Mouse (Mus musculus) ES-CJ7 (cell line): ENCODE data around the gene Fmn2.
A peak's percentile ranks its signal among the peaks of the same experiment; 100 is the strongest.

Source experiments
- DNase-seq: peaks from one replicate; pipeline ENCODE4 v3.0.0; 2011; ENCODE audit warnings: low read depth, low spot score

The Fmn2 gene

DNA sequence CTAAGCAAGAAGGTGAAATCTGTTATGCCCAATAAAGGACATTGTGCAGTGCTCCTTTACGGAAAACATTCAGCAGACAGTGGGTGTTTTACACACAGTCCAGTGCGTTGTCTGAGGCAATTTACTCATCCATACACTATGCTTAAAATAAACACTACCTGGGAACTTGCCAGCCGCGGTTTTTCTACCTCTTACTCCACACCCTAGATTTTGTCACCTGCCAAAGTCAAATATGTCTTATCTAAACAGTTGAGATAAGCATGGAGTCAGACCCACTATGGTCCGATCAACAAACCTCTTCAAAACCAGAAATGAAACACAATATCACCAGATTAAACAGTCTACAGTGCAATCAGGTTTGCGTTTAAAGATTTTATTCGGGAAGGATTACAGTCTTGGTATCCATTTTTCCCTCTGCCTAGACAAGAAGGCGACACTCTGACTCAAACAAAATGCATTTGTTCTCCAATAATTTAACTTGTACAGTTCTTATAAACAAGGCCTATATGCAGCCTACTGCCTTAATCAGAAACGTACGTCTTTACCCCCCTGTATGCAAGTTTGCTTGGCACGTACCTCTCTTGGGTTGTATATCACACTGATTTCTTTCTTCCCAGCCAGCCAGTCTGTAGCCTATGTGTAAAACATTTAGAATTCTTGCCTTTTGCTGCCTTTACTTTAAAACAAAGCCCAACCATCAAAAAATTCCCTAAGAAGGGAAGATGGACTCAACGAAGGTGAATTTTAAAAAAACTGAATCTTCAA is 158.0 kb downstream of the Fmn2 start:
- no peak for DNase-seq

DNA sequence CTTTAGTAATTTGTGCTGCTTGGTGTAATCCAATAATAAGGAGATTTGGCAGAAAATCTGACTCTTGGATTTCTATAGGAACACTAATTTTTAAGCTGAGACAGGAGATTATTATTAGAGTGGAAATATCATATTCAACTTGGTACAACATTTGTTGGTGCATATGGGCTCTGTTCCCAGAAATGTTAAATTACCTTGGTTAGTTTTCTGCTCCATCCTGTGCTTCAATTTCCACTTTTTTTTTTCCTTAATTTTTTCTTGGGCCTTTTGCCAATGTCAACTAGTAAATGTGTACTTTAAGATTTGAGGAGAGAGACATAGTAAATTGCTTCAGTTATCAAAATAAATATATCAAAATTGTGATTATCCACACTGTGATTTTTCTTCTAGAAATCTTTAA is 163.5 kb downstream of the Fmn2 start:
- DNase-seq: no peak

DNA sequence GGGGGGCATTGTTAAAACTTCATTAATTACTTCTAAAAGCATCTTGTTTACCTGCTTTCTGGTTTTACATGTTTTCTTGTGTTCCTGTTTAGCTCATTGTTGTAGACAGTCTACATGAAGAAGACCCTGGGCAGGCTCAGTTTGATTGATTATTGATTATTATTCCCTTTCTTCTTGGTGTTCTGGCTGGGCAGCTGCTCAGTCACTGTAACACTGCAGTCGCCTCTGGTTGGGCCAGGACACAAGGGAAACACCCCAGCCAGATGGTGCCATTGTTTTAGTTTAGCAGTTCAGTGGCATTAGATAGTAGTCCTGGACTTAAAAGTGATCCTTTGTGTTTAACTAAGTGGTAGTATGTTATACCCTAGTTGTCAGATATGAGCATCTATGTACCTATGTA is 167.5 kb downstream of the Fmn2 start:
- no peak for DNase-seq

DNA sequence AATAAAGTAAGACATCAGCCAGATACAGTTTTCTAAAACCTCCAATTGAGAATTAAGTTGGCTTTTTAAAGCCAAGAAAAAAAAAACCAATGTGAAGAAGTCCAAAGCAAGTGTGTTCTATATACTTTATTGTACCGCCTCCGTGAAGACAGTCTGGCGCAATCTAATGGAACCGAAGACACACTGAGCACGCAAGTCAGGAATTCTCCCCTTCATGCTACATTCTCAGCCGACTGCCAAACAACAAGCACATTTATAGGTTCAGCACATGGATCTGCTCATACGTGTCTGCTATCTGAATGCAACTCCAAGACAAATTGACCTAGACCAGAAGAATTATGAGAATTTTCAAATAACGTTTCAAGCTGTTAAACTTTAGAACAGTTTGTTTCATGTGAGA is 169.2 kb downstream of the Fmn2 start:
- no peak for DNase-seq

DNA sequence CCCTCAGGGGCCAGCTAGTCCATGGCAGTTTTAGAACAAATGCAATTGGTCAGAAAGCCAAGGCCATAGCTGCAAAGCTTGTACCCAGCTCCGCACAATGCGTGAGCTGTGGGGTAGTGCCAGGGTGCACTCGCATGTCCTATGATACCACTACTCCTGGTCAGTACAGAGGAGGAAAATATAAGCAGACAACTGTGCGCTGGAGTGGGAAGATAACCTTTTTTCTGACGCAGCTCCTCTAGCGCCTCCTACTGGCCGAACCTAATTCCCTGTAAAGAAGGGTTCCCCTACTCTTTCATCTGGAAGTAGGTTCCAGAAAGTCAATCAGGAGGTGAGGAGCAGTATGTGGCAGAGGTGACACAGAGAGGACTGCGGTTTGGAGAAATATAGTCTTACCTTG is 173.0 kb downstream of the Fmn2 start:
- peak; percentile 57 for DNase-seq

DNA sequence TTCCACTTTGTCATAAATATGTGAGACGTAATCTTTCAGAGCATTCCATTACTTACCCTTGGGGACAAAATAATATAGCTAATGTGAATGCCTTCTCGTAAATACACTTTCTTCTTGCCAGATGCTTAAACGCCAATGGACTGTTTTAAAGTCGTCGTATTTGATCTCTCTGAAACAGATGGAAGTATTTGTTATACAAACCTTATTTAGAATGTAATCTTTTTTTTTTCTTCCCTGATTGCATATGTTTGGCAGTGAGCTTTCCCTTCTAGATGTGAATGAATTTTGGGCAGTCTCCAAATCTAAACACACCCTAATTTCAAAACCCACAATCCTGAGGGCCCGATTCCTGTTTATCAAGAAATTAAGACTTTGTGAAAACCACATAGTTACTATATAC is 173.7 kb downstream of the Fmn2 start:
- no peak for DNase-seq

DNA sequence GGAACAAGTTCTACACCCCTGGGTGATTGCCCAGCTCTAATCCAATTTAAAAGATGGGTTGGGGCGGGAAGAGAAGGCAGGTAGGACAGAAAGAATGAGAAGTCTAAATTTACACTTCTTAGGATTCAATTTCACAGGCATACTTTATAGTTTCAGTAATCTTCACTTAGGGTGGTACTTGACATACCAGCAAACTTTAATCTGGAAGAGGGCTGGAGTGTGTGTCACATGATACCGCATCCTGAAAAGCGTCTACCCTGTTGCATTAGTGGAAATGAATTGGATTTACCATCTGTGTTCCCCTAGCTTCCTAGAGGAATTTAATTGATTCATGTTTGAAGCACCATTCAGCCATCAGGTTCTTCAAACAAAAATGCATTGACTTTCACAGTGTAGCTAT is 174.6 kb downstream of the Fmn2 start:
- no peak for DNase-seq

DNA sequence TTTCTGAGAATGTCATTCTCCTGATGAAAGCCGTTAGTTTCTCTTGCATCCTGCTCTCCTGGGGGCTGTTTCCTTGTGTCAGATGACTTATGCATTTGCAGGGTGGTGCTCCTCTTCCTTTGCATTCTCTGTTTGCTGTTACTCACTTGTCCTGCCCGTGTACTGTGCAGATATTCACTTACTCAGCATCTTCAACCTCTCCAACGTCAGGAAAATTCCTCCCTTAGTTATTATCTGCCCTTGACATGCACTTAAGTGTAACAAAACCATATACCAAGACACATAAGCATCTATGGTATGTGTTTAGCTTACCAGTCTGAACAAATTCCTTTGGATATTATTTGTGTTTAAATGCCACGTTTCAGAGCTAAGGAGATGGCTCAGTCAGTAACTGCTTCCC is 175.6 kb downstream of the Fmn2 start:
- no peak for DNase-seq

DNA sequence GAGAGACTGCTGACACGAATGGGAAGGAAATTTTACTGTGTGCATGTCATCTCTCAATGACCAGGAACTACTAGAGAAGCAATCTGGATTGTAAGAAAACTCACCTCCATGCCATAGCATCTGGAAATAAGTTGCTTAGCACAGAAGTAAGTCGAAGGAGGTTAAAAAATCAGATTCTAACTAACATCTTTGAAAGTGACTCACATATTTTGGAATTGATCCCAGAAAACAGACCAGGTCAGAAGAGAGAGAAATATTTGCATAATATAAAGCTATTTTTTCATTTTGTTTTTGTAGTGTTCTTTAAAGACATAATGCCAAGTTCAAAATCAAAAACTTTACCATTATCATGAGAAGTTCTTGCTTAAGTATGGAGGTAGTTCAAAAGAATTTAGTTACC is 187.7 kb downstream of the Fmn2 start:
- no peak for DNase-seq

DNA sequence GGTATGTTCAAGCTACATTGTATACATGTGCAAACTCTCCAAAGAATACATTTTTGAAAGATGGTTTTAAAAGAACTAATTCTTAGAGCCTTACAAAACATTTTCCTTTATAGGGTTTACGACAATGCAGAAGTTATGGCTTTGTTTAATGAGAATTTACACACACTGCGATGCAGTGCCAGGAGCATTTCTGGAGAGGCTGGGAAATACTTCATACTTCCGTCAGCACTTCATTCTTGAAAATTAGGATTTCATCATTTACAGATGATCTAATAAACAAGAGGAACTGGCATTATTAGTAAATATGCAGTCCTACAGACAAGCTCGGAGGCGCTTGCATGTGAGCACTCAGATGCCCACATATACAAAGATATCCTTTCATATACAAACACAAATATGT is 199.2 kb downstream of the Fmn2 start:
- no peak for DNase-seq

DNA sequence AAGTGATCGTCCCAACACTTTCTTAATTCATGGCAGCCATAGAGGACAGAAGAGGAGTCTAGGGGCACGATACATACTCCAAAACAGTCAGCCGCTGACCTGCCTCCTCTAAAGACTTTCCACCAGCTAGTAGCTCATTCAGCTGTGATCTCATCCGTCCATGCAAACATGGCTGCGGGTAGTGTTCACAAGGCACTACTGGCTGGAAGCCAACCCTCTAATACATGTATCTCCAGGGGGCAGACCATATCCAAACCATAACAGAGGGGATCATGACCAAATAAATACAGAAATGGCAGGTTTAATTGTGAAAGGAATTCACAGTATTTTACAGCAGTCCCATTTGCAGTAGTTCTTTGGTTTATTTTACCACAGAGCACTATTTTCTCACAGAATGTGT is 200.2 kb downstream of the Fmn2 start:
- DNase-seq: no peak

DNA sequence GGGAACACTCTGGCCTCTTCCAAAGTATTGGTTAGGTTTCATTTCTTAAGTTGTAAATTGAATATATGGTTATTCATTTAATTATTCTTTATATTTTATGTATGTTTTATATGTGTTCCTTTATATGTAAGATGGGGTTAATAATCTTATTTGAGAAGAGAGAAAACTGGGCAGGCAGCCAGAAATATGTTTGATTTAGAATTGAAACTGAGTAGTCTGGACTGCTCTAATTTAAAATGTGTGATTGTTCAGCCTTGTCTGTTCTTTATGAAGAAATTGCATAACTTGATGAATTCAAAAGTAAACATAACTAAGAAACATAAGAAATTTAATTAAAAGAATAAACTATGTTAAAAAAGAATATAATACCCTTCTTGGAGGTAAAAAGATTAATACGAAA is 202.3 kb downstream of the Fmn2 start:
- no peak for DNase-seq

DNA sequence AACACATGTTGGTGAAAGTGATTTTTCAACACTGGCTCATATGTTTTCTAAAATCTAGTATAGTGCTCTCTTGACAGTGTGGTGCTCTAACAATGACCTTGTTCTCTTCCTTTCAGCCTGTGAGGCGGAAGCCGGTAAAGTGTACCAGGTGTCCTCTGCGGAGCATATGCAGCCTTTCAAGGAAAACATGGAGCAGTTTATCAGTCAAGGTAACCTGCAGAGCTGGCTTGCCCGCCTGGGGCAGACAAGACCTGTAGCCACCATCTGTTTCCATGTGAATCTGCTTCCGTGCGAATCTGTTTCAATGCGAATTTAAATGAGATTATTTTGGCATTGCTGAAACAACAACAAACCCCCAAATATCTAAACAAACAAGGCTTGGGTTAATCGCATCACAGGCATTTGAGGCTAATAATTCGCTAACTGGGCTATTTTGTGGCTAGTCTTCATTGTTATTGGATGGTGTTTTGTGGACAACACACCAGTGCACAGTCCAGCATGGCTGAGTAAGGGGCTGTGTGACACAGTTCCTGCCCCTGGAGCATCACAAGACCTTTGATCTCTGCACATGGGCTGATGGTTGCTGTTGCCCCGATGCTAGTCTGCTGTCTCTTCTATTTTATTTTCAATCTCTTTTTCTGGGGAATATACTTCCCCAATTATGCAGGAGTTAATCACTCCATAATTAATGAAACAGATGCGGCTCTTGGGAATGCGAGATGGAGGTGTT is 218.3 kb downstream of the Fmn2 start:
- DNase-seq: no peak

DNA sequence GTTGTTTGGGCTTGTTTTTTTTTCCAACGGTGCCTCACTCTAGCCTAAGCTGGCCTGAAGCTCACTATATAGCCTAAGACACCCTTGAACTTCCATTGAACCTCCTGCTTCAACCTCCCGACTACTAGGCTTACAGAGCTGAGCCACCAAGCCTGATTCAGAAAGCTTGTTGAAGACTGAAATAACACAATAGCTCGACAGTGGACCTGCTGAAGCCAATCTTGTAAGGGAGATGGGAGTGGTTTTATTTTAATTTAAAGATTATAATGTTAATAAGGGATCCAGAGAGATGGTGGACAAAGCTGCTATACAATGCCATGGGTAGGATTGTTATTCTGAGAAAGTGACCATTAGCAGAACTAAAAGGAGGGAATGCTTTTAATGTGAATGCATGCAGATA is 227.1 kb downstream of the Fmn2 start:
- peak; percentile 70 for DNase-seq

DNA sequence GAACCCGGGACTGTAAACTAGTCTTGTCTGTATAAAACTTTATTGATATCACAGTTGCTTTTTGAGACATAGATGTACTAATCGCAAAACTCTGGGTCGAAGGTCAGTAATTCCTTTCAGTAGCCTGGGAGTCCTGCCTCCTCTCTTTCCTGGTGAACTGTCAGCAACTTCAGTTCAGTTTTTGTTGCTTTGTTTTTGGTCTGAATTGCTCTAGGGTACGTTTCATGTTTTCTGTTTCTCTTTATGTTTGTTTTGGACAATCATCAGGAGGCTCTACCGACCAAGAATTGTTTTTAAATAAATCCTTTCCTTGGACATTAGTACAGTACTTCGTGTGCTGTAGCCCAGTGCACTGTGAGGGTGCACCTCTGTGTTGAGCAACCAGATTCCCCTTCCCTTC is 231.1 kb downstream of the Fmn2 start:
- DNase-seq: no peak

DNA sequence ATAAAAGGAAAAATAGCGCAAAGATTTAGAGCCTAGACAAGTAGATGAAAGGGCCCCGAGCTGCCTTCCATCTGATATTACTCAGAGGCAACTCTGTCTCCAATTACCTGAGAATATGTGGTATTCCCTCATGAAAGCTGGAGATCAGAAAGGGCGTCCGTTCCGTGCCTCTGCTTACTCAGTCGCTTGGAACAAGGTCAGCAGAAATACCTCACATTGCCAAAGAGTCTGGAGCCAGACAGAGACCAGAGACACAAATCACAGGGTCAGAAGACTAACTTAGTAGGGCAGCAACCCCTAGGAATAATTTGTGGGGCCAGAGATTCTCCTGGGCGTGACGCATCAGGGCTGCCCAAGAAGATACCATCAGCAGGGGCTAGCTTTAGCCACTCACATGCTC is 237.3 kb downstream of the Fmn2 start:
- DNase-seq: no peak

DNA sequence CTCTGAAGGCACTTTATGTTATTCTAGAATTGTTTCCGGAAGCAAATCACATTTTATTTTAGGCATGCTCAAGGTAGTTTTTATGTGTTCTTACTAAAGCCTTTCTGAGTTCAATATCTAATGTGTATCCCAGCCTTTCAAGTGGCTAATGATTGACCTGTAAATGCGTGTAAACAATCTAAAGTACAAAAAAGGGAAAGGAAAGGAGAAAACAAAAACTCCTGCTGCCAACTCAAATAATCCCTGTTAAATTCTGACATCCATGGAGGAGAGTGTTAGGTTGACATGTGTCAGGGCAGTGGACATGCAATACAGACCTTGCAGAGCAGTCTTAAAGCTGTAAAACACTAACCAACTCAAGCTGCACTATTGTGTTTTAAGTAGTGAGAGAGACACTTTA is 241.0 kb downstream of the Fmn2 start:
- no peak for DNase-seq

DNA sequence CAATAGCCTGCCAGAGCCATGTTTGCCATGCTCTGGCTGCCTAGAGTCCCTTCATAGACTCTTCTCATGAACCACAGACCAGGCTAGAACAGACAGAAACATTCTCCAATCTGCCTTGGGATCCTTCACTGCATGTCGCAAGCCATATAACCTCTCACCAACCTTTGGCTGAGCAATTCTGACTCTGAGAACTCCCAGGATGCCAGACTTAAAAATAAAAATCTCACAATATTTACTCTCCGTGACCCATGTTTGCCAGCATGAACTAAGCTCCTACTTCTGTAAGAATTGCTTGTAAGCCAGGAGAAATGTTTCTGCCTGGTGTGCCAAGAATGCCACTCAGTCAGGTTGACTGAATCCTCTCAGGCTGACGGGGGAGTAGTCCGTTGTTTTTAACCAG is 246.9 kb downstream of the Fmn2 start:
- no peak for DNase-seq

DNA sequence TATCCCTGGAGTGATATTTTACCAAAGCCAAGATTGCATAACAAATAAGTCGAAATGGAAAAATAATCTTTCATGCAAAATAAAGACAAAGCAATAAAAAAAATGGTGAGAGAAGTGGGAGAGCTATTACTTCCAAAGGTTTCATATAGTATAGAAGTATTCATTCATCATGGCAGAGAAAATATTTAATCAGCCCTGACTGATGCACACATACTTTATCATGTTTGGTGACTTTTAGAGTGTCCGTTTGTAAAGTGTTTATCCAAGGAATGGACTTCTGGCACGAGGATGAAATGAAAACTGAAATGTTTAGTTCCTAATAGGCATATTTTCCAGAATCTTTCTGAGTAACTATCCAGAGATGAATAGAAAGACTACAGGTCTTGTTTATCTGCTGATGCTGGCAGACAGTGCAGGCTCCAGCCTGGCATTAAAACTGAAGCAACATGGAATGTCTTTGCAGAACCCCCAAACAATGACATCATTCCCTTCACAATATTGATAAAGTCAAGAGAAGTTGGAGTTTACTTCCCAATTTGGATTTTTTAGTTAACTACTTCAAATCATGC is 249.4 kb downstream of the Fmn2 start:
- DNase-seq: no peak

DNA sequence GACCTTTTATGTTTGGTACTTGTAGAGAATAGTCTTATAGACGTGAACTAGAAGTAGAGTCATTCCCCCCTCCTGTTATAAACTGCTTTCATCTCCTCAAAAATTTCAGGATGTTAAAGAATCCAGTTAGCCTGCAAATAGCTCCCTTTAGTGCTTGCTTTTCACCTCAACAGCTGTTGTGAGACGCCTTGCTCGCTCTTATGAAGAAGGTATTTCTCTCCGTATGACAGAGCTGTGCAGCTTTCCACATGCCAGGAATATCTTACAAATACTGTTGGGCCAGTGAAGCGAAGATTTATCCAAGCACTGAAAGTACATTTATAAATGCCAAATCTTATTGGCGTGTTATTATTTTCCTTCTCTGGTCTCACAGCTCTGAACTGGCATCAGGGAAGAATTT is 257.7 kb downstream of the Fmn2 start:
- no peak for DNase-seq

DNA sequence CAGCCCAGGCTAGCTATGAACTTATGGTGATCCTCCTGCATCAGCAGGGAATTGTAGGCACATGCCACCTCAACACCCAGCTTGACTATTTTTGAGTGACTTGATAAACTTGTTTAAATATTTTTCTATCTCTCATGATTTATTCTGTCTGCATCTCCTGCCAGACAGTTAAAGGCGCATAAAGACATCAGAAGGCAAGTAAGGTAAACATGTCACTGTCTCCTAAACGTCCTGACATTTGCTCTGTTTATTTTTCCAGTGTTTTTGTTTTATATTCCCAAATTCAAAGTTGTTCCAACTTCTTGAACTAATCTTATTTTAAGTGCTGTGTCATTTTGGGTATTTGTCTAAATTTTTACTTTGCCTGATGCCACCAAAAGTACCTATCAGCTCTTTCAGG is 264.1 kb downstream of the Fmn2 start:
- no peak for DNase-seq

DNA sequence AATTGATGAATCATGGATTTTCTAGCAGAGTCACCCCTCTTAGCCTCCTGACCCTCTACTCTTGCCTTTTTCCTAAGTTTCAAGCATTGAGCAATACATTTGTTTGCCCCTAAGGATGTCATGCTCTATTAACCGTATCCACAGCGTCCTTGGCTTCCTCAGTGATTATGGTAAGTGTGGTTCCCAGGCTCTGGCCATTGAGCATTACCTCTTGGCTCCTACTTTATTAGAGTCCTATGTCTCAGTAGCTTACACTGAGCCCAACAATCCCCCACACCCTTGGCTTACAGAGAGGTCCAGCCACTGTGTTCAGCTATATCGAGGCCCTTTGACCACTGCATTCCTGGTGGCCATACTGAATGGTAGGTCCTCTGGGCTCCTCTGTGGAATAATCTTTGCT is 265.2 kb downstream of the Fmn2 start:
- DNase-seq: no peak

DNA sequence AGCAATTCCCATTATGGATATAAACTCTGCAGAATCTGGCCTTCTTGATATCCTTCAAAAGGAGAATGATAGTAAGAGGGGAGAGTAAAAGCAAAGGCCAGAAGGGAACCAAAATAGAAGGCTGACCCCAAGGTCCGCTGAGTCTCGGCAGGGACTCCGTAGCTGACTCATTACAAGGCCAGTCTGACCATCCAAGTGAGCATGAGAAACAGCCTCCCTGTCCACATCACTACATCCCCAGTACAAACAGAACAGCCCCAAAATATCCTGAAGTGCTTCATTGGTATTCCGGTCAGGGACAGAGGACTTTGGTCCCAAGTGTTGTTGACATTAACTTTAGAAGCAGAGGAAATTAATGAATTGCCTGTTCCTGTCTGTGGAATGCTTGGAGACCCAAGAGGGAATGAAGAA is 270.3 kb downstream of the Fmn2 start:
- DNase-seq: no peak
